Mouse (Mus musculus) cerebellum, adult 2 months (tissue): ENCODE measurements around the gene Sesn3.

ENCODE experiments used
- CTCF ChIP-seq: fragments of 200-500 bp; IDR thresholded peaks from 2 replicates; pipeline ENCODE4 v1.5.1; 2011; ENCODE audit warnings: low read depth, mild to moderate bottlenecking, control low read depth, low read length, moderate library complexity, borderline replicate concordance; ENCODE audit not compliant: insufficient read depth
- POLR2A ChIP-seq: fragments of 200-500 bp; IDR thresholded peaks from 2 replicates; pipeline ENCODE4 v1.6.1; 2011; ENCODE audit warnings: low read length, control low read depth, borderline replicate concordance; ENCODE audit not compliant: insufficient read depth

DNA sequence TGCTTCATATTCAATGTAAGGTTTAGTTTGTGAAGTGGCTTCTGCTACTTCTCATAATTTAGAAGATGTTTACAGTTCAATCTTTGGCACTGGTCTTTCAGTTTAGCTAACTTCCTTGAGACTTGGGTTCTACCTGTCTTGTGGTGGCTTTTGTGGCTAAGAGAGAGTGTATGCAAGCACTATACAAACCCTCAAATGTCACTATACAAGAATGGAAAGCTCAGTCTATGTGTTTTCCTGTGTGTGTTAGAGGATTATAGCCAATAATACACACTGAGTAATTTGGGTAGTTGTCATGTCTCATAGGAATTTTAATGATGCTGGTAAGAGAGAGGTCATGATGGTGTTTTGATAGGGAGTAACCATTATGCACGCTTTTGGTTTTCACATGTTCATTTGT, 5.8 kb downstream of the Sesn3 start:
- TF ChIP-seq POLR2A (no peak), CTCF (no peak)
